Mouse (Mus musculus): ENCODE results near the gene Rufy3.

Rufy3 gene

GRCm38 (mm10) chr5:88687996-88688406, 123.2 kb downstream of the Rufy3 start:
- DNase-seq, result no peak

GRCm38 (mm10) chr5:88688583-88689187, 123.8 kb downstream of the Rufy3 start:
- peak; percentile 28 for DNase-seq

DNA sequence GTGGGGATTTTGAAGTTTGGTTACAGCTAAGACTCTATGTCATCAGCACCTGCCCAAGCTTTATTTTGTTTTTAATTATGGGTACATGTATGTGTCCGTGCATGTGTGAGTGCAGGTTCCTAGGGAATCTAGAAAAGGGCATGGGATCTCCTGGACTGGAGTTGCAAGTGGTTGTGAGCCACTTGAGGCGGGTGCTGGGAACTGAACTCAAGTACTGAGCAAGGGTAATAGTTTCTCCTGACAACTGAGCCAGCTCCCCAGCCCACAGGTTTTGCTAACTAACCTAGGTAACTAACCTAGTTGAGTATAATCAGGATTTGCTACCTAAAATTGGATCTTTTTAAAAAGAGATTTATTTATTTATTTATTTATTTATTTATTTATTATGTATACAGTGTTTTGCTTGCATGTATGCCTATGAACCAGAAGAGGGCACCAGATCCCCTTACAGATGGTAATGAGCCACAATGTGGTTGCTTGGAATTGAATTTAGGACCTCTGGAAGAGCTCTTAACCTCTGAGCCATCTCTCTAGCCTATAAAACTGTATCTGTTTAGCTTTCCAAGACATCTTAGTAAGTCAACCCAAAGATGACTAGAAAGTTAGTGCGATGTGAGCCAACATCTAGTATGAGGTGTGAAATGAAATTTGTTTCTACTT, 124.6 kb downstream of the Rufy3 start:
- peak; percentile 39 for DNase-seq

DNA sequence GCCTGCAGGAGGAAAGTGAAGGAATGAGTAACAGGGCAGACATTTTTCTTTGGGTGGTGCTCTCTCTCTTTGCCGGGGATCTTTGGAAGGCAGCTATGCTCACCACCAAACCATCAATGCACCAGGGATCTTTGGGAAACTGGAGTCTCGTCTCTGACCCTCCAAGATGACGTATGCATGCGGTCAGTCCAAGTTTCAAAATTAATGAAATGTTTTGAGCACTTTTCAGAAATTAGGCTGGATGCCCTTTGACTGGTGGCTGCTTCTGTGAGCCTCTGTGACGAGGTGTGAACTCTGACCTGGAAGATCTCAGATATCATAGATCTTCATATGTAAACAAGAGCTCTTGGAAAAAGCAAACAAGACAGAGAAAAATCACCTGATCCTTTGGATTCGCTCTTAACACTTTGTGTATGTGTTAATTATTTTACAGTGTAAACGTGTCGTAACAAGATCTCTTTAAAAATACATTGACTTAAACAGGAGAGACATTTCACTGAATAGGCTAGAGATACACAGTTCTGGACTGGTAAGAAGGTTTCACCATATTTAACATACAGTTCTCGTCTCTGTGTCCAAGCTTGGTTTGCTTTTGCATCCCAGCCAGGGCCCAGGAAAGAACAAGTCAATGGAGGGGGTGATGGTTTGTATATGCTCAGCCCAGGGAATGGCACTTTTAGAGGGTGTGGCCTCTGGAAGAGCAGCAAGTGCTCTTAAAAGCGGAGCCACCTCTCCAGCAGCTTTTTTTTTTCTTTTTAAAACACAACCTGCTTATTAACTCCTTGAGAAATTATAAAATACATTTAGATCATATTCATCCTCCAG, 126.1 kb downstream of the Rufy3 start:
- DNase-seq, result peak; percentile 29

DNA sequence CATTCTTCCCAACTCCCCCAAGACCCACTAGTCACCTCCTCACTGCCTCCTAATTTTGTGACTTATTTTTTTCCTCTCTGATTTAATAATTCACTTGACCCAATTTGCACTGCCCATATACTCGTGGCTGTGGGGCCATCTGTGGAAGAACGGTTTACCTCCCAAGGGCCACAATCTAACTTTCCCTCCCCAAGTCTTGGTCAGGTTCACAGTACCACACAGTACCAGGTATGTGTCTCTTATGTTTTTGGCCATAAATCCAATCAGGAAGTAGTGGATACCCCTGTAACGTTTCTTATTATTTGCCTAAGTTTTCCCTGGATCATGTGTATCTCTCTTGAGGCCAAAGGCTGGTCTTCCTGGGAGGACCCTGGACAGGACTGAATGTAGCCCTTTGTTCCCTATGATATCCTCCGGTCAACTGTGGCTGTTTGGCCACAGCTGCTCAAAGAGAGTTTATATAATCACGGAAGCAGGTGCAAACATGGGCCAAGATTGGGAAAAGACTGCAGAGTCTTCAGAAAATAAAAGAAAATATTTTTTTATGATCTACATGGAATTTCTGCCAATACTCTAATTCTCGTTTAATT, 126.8 kb downstream of the Rufy3 start:
- DNase-seq, result no peak

DNA sequence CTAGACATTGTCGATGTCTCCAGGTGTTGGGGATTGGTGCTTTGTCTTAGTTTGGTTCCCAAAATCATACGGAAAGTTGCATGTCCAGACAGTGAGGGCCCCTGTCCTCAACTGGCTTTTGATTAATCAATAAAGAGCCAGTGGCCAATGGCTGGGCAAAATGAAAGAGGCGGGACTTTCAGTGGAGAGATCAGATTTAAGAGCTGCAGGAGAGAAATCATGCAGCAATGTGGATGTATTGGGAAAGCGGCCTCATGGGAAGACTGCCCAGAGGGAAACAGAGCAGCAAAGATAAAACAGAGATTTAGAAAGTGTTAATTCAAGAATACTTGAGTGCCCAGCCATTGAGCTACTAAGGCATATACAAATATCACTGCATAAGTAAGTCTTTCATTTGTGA, 127.7 kb downstream of the Rufy3 start:
- no peak for DNase-seq

GRCm38 (mm10) chr5:88693057-88693456, 128.2 kb downstream of the Rufy3 start:
- DNase-seq, result no peak

GRCm38 (mm10) chr5:88697291-88697690, 132.5 kb downstream of the Rufy3 start:
- no peak for DNase-seq

GRCm38 (mm10) chr5:88699251-88699913, 134.5 kb downstream of the Rufy3 start:
- DNase-seq, result peak; percentile 62
